Mouse (Mus musculus) heart, postnatal 14 days (tissue): ENCODE measurements around the gene Lhfpl5. TPM values are rescaled to one million over a fixed set of nuclear protein-coding genes. Genes with fewer than 3 reads are reported as not detected.
A peak's percentile ranks its signal among the peaks of the same experiment; 100 is the strongest.

Experiments used
- DNase-seq, 2 experiments: peaks; one replicate each; pipeline ENCODE4 v3.0.0; 2021 to 2022
- intact Hi-C: fragments of 180-260 bp; cut with DNase I; formaldehyde crosslinking; loops from one replicate; pipeline ENCODE4 v1.15.1; 2025
- total RNA-seq, 2 experiments: library from RNA; stranded (reverse); gene quantifications; 2 replicates each; pipeline ENCODE4 v1.2.3; 2021

Gene Lhfpl5
- total RNA-seq, 2 experiments from 2014 or later, result not detected

GRCm38 (mm10) chr17:28567541-28567940 lies 7.9 kb upstream of the Lhfpl5 start:
- intact Hi-C loops, result no loop called here
- DNase-seq, result no peak

- DNase-seq, result no peak
- intact Hi-C loops, result no loop called here
Observed at GRCm38 (mm10) chr17:28571868-28572267, 3.6 kb upstream of the Lhfpl5 start.

- intact Hi-C loops, result no loop called here
- DNase-seq, result no peak
Observed at GRCm38 (mm10) chr17:28572521-28572920, 2.9 kb upstream of the Lhfpl5 start.

GRCm38 (mm10) chr17:28572941-28573340 lies 2.5 kb upstream of the Lhfpl5 start:
- no peak for DNase-seq
- intact Hi-C loops, result no loop called here

- DNase-seq, result peak; percentile 70 to 80
- intact Hi-C loops, result no loop called here
Observed at GRCm38 (mm10) chr17:28580396-28580795, 5.0 kb downstream of the Lhfpl5 start.

GRCm38 (mm10) chr17:28581056-28581455 lies 5.6 kb downstream of the Lhfpl5 start:
- intact Hi-C loops, result no loop called here
- DNase-seq, result no peak

GRCm38 (mm10) chr17:28586509-28586908 lies 11.1 kb downstream of the Lhfpl5 start:
- no peak for DNase-seq
- intact Hi-C loops, result no loop called here

- DNase-seq, result no peak
- intact Hi-C loops, result no loop called here
Observed at GRCm38 (mm10) chr17:28588591-28588990, 13.2 kb downstream of the Lhfpl5 start.

- DNase-seq, result no peak
- intact Hi-C loops, result loop anchor here (5.0 kb wide), 1 partner anchor 57 kb away; no protein-coding TSS in a partner anchor
Observed at GRCm38 (mm10) chr17:28590596-28590995, 15.2 kb downstream of the Lhfpl5 start.

- intact Hi-C loops, result loop anchor here (5.0 kb wide), 1 partner anchor 56 kb away; no protein-coding TSS in a partner anchor
- DNase-seq, result peak; percentile 56 to 77
Observed at GRCm38 (mm10) chr17:28591476-28591875, 16.0 kb downstream of the Lhfpl5 start.

- intact Hi-C loops, result loop anchor here (5.0 kb wide), 1 partner anchor 54 kb away; no protein-coding TSS in a partner anchor
- peak; percentile 79 to 82 for DNase-seq
Observed at GRCm38 (mm10) chr17:28592998-28593397, 17.6 kb downstream of the Lhfpl5 start.

GRCm38 (mm10) chr17:28593965-28594364 lies 18.5 kb downstream of the Lhfpl5 start:
- no peak for DNase-seq
- intact Hi-C loops, result loop anchor here (5.0 kb wide), 1 partner anchor 53 kb away; no protein-coding TSS in a partner anchor

GRCm38 (mm10) chr17:28600780-28601179 lies 25.3 kb downstream of the Lhfpl5 start:
- no peak for DNase-seq
- intact Hi-C loops, result no loop called here

GRCm38 (mm10) chr17:28601557-28602250 lies 26.3 kb downstream of the Lhfpl5 start:
- no peak for DNase-seq
- intact Hi-C loops, result no loop called here

GRCm38 (mm10) chr17:28609543-28609942 lies 34.1 kb downstream of the Lhfpl5 start:
- intact Hi-C loops, result no loop called here
- no peak for DNase-seq

- intact Hi-C loops, result no loop called here
- no peak for DNase-seq
Observed at GRCm38 (mm10) chr17:28612603-28613002, 37.2 kb downstream of the Lhfpl5 start.

- intact Hi-C loops, result no loop called here
- DNase-seq, result no peak
Observed at GRCm38 (mm10) chr17:28613096-28613495, 37.7 kb downstream of the Lhfpl5 start.

GRCm38 (mm10) chr17:28615332-28615731 lies 39.9 kb downstream of the Lhfpl5 start:
- intact Hi-C loops, result no loop called here
- no peak for DNase-seq

- DNase-seq, result no peak
- intact Hi-C loops, result no loop called here
Observed at GRCm38 (mm10) chr17:28617636-28618035, 42.2 kb downstream of the Lhfpl5 start.

GRCm38 (mm10) chr17:28618124-28618523 lies 42.7 kb downstream of the Lhfpl5 start:
- intact Hi-C loops, result no loop called here
- DNase-seq, result no peak

- intact Hi-C loops, result no loop called here
- DNase-seq, result no peak
Observed at GRCm38 (mm10) chr17:28618775-28619174, 43.3 kb downstream of the Lhfpl5 start.
